Mouse (Mus musculus) layer of hippocampus, postnatal 10 days (tissue): ENCODE results near the gene Donson. TPM values are rescaled to one million over a fixed set of nuclear protein-coding genes. Genes with fewer than 3 reads are reported as not detected.
A peak's percentile ranks its signal among the peaks of the same experiment; 100 is the strongest.

Experiments
- DNase-seq, 2 experiments: peaks; one replicate each; pipeline ENCODE4 v3.0.0; 2021; ENCODE audit warnings: low spot score in 2 of 2
- long read RNA-seq: library from polyadenylated mRNA; stranded (forward); transcript quantifications from one replicate; pipeline ENCODE4 v2.0.0, GENCODE M21; 2023
- total RNA-seq, 2 experiments: library from RNA; stranded (reverse); gene quantifications; 2 replicates each; pipeline ENCODE4 v1.2.3; 2021

The Donson gene
- 10 to 100 TPM; 19.9 to 23.8 TPM for total RNA-seq
- long read RNA-seq, transcript Donson-201 (10 exons, 2,365 nt): major isoform, 9 of 11 reads
- long read RNA-seq, partial matches to known transcripts: 0 of 11 reads
- long read RNA-seq, other reads (novel, unspliced or antisense): 2 of 11 reads

GRCm38 (mm10) chr16:91688619-91689334, at the start of gene Donson:
TSS of gene Donson (minus strand) at chr16:91688770.
- DNase-seq: peak; percentile 90 to 95

GRCm38 (mm10) chr16:91736046-91736816, 47.7 kb upstream of the Donson start:
- no peak for DNase-seq

- DNase-seq: no peak
Observed at GRCm38 (mm10) chr16:91734771-91735170, 46.2 kb upstream of the Donson start.

GRCm38 (mm10) chr16:91732816-91733215, 44.2 kb upstream of the Donson start:
- DNase-seq: no peak

GRCm38 (mm10) chr16:91730446-91730845, 41.9 kb upstream of the Donson start:
- DNase-seq: no peak

- peak; percentile 51 to 62 for DNase-seq
Observed at GRCm38 (mm10) chr16:91729821-91730441, 41.4 kb upstream of the Donson start.

- DNase-seq: peak; percentile 97 to 98
Observed at GRCm38 (mm10) chr16:91729066-91729482, 40.5 kb upstream of the Donson start, which contains the start of gene Itsn1. TSS of gene Itsn1 (plus strand) at chr16:91729281.

GRCm38 (mm10) chr16:91728123-91729065, 39.8 kb upstream of the Donson start, which contains the start of gene Cryzl1:
TSS of gene Cryzl1 (minus strand) at chr16:91728975.
- peak; percentile 96 for DNase-seq

- no peak for DNase-seq
Observed at GRCm38 (mm10) chr16:91727433-91727832, 38.9 kb upstream of the Donson start.

GRCm38 (mm10) chr16:91724247-91724646, 35.7 kb upstream of the Donson start:
- DNase-seq: peak; percentile 46 to 47

- no peak for DNase-seq
Observed at GRCm38 (mm10) chr16:91717399-91717798, 28.8 kb upstream of the Donson start.

GRCm38 (mm10) chr16:91716927-91717349, 28.4 kb upstream of the Donson start:
- DNase-seq: peak in 1 of 2 experiments; percentile 29

GRCm38 (mm10) chr16:91710241-91710640, 21.7 kb upstream of the Donson start:
- DNase-seq: no peak

- DNase-seq: peak in 1 of 2 experiments; percentile 36
Observed at GRCm38 (mm10) chr16:91704603-91705340, 16.2 kb upstream of the Donson start.

- DNase-seq: no peak
Observed at GRCm38 (mm10) chr16:91702771-91703188, 14.2 kb upstream of the Donson start.

GRCm38 (mm10) chr16:91701908-91702307, 13.3 kb upstream of the Donson start:
- no peak for DNase-seq

- no peak for DNase-seq
Observed at GRCm38 (mm10) chr16:91698995-91699394, 10.4 kb upstream of the Donson start.

GRCm38 (mm10) chr16:91695108-91695755, 6.7 kb upstream of the Donson start:
- no peak for DNase-seq
